Mouse (Mus musculus) heart, embryonic 14.5 days (tissue): Measurements from ENCODE around the gene Sh3bp5. TPM values are rescaled to one million over a fixed set of nuclear protein-coding genes. Genes with fewer than 3 reads are reported as not detected.

ENCODE experiments used
- ATAC-seq: fragments of 200-750 bp; cut with Nextera tagmentation; 2 replicates; pipeline ENCODE4 v1.8.0; 2017; ENCODE audit warnings: low read depth, moderate TSS enrichment; ENCODE audit not compliant: insufficient number of reproducible peaks, insufficient read depth, low FRiP score
- H3K27ac ChIP-seq, 2 experiments: fragments of 200-500 bp in 1 of 2; fragments of 300-500 bp in 1 of 2; sonication (generic) in 1 of 2; replicated peaks in 1 of 2; 2 replicates each; pipeline ENCODE4 v1.5.1; 2012 to 2014; ENCODE audit warnings: low read depth in 2 of 2, low read length in 2 of 2, control low read depth in 1 of 2, mild to moderate bottlenecking in 1 of 2, mixed read lengths in 1 of 2; ENCODE audit not compliant: control insufficient read depth in 1 of 2, insufficient read depth in 1 of 2
- H3K27me3 ChIP-seq: fragments of 300-500 bp; sonication (generic); 2 replicates; pipeline ENCODE4 v1.6.1; 2014; ENCODE audit warnings: mild to moderate bottlenecking, low read length, control low read depth; ENCODE audit not compliant: control insufficient read depth, insufficient read depth
- H3K36me3 ChIP-seq: fragments of 300-500 bp; sonication (generic); 2 replicates; pipeline ENCODE4 v1.6.1; 2014; ENCODE audit warnings: mild to moderate bottlenecking, control low read depth, low read length, mixed read lengths; ENCODE audit not compliant: control insufficient read depth, insufficient read depth
- H3K4me1 ChIP-seq, 2 experiments: fragments of 200-500 bp in 1 of 2; fragments of 300-500 bp in 1 of 2; sonication (generic) in 1 of 2; 2 replicates each; pipeline ENCODE4 v1.6.1; 2012 to 2014; ENCODE audit warnings: low read length in 2 of 2, control low read depth in 1 of 2, mixed read lengths in 1 of 2; ENCODE audit not compliant: control insufficient read depth in 2 of 2, insufficient read depth in 2 of 2
- H3K4me2 ChIP-seq: fragments of 300-500 bp; sonication (generic); 2 replicates; pipeline ENCODE4 v1.6.1; 2014; ENCODE audit warnings: mild to moderate bottlenecking, low read length
- H3K4me3 ChIP-seq, 2 experiments: fragments of 200-500 bp in 1 of 2; fragments of 300-500 bp in 1 of 2; sonication (generic) in 1 of 2; 2 replicates each; pipeline ENCODE4 v1.5.1; 2012 to 2014; ENCODE audit warnings: low read length in 2 of 2, mild to moderate bottlenecking in 2 of 2, control low read depth in 1 of 2, low read depth in 1 of 2, moderate library complexity in 1 of 2; ENCODE audit not compliant: control insufficient read depth in 1 of 2, insufficient read depth in 1 of 2
- H3K9ac ChIP-seq: fragments of 300-500 bp; sonication (generic); 2 replicates; pipeline ENCODE4 v1.6.1; 2014; ENCODE audit warnings: mild to moderate bottlenecking, low read length
- H3K9me3 ChIP-seq: fragments of 300-500 bp; sonication (generic); 2 replicates; pipeline ENCODE4 v1.6.1; 2016; ENCODE audit warnings: low read length, control low read depth; ENCODE audit not compliant: control insufficient read depth
- WGBS: fragments of 180-500 bp; shearing (Covaris S2); extraction: QIAGEN DNeasy Blood & Tissue Kit; methylation state at CpG from one replicate; pipeline ENCODE4 v1.1.7; 2014; 5-methylcytosine and 5-hydroxymethylcytosine counted together
- polyA plus RNA-seq: library from polyadenylated mRNA; unstranded; fragments of >200 nt; fragmentation: Nextera tagmentation; extraction: Ambion mirVana; gene quantifications from 2 replicates; pipeline ENCODE4 v1.2.1, GENCODE M21; 2014

Sh3bp5 gene
- polyA plus RNA-seq, 1 experiment from 2014 or later, result 13.5 TPM

DNA sequence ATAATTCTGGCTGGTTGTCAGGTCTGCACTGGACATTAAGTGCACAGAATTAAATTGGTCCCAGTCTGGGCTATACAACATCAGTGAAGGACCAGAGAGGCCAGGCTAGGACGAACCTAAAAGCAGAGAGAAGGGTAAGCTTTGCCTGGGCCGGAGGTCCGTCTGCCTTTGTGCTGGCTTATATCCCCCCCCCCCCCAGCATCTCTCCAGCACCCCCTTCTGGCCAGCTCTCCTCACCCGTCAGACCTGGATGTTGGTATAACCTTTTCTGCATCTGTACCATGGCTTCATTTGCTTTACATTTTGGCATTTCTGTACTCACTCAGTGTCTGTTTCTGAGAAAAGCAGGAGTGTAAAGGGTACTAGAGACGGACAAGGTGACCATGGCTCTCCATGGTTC, 110.3 kb downstream of the Sh3bp5 start:
- Histone ChIP-seq H3K4me1 (peaks cover 5 to 6% of the 10 kb centered on the region in 2 experiments; a peak in 2 of 4 replicates), H3K27ac (no peak overlapping the region), H3K4me2 (no peak overlapping the region), H3K27me3 (no peaks in the 10 kb centered on the region), H3K9ac (no peak overlapping the region), H3K9me3 (no peaks in the 10 kb centered on the region), H3K4me3 (no peak overlapping the region), H3K36me3 (no peaks in the 10 kb centered on the region)
- 43% methylated on average over 5 of the region's 5 CpGs for WGBS
- no peak for ATAC-seq

GRCm38 (mm10) chr14:31324851-31325250, 111.0 kb downstream of the Sh3bp5 start:
- Histone ChIP-seq H3K27me3 (no peaks in the 10 kb centered on the region), H3K9ac (no peak overlapping the region), H3K9me3 (no peaks in the 10 kb centered on the region), H3K36me3 (no peaks in the 10 kb centered on the region), H3K4me1 (peaks cover 5 to 6% of the 10 kb centered on the region in 2 experiments; a peak in 2 of 4 replicates), H3K4me2 (no peak overlapping the region), H3K4me3 (no peak overlapping the region), H3K27ac (no peak overlapping the region)
- WGBS, result 63% methylated on average over 10 of the region's 10 CpGs
- no peak for ATAC-seq

GRCm38 (mm10) chr14:31323849-31324792, 111.8 kb downstream of the Sh3bp5 start, which contains the start of gene Dnah1:
Dnah1 (minus strand) TSS chr14:31323896.
- peak within 1 kb of the TSS; percentile 44 to 47 for H3K4me3 ChIP-seq
- 0 out of 4 replicates have a peak within 1 kb of the TSS, but pooled peaks of 1 of the 2 experiments have one; percentile 1 for H3K27ac ChIP-seq
- peaks cover 5 to 6% of the 10 kb centered on the region in 2 experiments; a peak in 2 of 4 replicates for H3K4me1 ChIP-seq
- no peaks in the 10 kb centered on the region for H3K36me3 ChIP-seq
- H3K4me2 ChIP-seq, result peak within 1 kb of the TSS; percentile 74
- no peaks in the 10 kb centered on the region for H3K27me3 ChIP-seq
- H3K9ac ChIP-seq, result peak within 1 kb of the TSS; percentile 68
- whole genome bisulfite sequencing, result 25% methylated on average over 28 of the region's 28 CpGs
- no peaks in the 10 kb centered on the region for H3K9me3 ChIP-seq
- ATAC-seq, result peak; percentile 38; the same call in 1 of the 2 replicates

GRCm38 (mm10) chr14:31323189-31323588, 112.7 kb downstream of the Sh3bp5 start:
- Histone ChIP-seq H3K9ac (peak overlapping the region; percentile 68), H3K4me2 (peak overlapping the region; percentile 74), H3K36me3 (no peaks in the 10 kb centered on the region), H3K4me1 (peaks cover 5 to 6% of the 10 kb centered on the region in 2 experiments; a peak in 2 of 4 replicates), H3K27me3 (no peaks in the 10 kb centered on the region), H3K4me3 (peak overlapping the region; percentile 44 to 47), H3K27ac (no peak overlapping the region), H3K9me3 (no peaks in the 10 kb centered on the region)
- no peak for ATAC-seq
- WGBS, result 77% methylated on average over 4 of the region's 4 CpGs

GRCm38 (mm10) chr14:31322191-31322590, 113.7 kb downstream of the Sh3bp5 start:
- no peak overlapping the region for H3K4me2 ChIP-seq
- no peaks in the 10 kb centered on the region for H3K27me3 ChIP-seq
- no peak for ATAC-seq
- H3K27ac ChIP-seq, result no peak overlapping the region
- H3K4me3 ChIP-seq, result no peak overlapping the region
- peaks cover 5 to 6% of the 10 kb centered on the region in 2 experiments; a peak in 2 of 4 replicates for H3K4me1 ChIP-seq
- H3K9me3 ChIP-seq, result no peaks in the 10 kb centered on the region
- no peaks in the 10 kb centered on the region for H3K36me3 ChIP-seq
- no peak overlapping the region for H3K9ac ChIP-seq
- WGBS, result 85% methylated on average over 3 of the region's 3 CpGs

GRCm38 (mm10) chr14:31321181-31321580, 114.7 kb downstream of the Sh3bp5 start:
- no peak overlapping the region for H3K4me3 ChIP-seq
- H3K9ac ChIP-seq, result no peak overlapping the region
- no peaks in the 10 kb centered on the region for H3K27me3 ChIP-seq
- 75% methylated on average over 11 of the region's 11 CpGs for WGBS
- no peaks in the 10 kb centered on the region for H3K9me3 ChIP-seq
- H3K4me2 ChIP-seq, result no peak overlapping the region
- no peak for ATAC-seq
- no peaks in the 10 kb centered on the region for H3K36me3 ChIP-seq
- H3K4me1 ChIP-seq, result peaks cover 5 to 6% of the 10 kb centered on the region in 2 experiments; a peak in 2 of 4 replicates
- H3K27ac ChIP-seq, result no peak overlapping the region

DNA sequence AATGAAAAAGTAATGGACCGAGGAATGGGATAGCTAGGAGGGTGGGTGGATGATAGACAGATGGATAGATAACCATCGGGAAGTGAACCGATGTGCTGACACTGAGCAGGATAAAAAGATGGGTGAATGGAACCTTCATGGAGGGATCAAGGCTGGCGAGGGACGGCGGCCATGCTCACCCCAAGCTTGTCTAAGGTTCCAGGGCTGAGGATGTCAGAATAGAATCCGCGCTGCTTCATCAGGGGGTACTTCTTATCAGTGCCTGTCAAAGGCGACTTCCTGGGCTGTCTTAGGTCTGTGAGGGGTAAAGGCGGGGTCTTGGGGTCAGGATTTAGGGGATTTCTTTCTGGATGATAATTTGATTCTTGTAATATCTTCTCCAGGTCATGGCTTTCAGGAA, 116.3 kb downstream of the Sh3bp5 start:
- Histone ChIP-seq H3K36me3 (no peaks in the 10 kb centered on the region), H3K27me3 (no peaks in the 10 kb centered on the region), H3K27ac (no peak overlapping the region), H3K4me2 (no peak overlapping the region), H3K4me3 (no peak overlapping the region), H3K9ac (no peak overlapping the region), H3K9me3 (no peaks in the 10 kb centered on the region), H3K4me1 (peaks cover 5 to 6% of the 10 kb centered on the region in 2 experiments; a peak in 2 of 4 replicates)
- no peak for ATAC-seq
- WGBS, result 61% methylated on average over 10 of the region's 10 CpGs
